Mouse (Mus musculus) CH12.LX (cell line): ENCODE measurements around the gene Tmem178b. TPM values are rescaled to one million over a fixed set of nuclear protein-coding genes. Genes with fewer than 3 reads are reported as not detected.

Experiments
- DNase-seq: peaks from one replicate; pipeline ENCODE4 v3.0.0-alpha.2; 2013; ENCODE audit errors: extremely low read depth
- H3K27ac ChIP-seq: 2 replicates; pipeline ENCODE4 v1.5.1; 2012; ENCODE audit warnings: low read depth, mild to moderate bottlenecking, control low read depth, moderate library complexity; ENCODE audit not compliant: insufficient read depth
- H3K27me3 ChIP-seq: replicated peaks from 2 replicates; pipeline ENCODE3; 2012; ENCODE audit warnings: inconsistent platforms
- H3K36me3 ChIP-seq, 2 experiments: replicated peaks in 1 of 2; 2 replicates each; pipeline versions ENCODE3 to v1.6.1; 2012; ENCODE audit warnings: inconsistent platforms in 1 of 2, low read length in 1 of 2, mild to moderate bottlenecking in 1 of 2, mixed read lengths in 1 of 2, moderate library complexity in 1 of 2; ENCODE audit not compliant: control insufficient read depth in 1 of 2, insufficient read depth in 1 of 2
- H3K4me1 ChIP-seq, 2 experiments: 2 replicates each; pipeline ENCODE4 v1.6.1; 2012; ENCODE audit warnings: inconsistent platforms in 1 of 2, moderate library complexity in 1 of 2; ENCODE audit not compliant: insufficient read depth in 2 of 2, control insufficient read depth in 1 of 2
- H3K4me2 ChIP-seq: 2 replicates; pipeline ENCODE4 v1.6.1; 2012; ENCODE audit warnings: low read depth, mild to moderate bottlenecking, control low read depth; ENCODE audit not compliant: poor library complexity, insufficient read depth, severe bottlenecking
- H3K4me3 ChIP-seq, 3 experiments: fragments of 150-350 bp in 1 of 3; sonication (generic) in 1 of 3; replicated peaks in 1 of 3; 2 replicates each; pipeline versions ENCODE3 to v1.5.1; 2011 to 2012; ENCODE audit warnings: low read depth in 2 of 3, low read length in 2 of 3, mild to moderate bottlenecking in 2 of 3, moderate library complexity in 2 of 3, control low read depth in 1 of 3, improper control_type of control experiment in 1 of 3, inconsistent platforms in 1 of 3, mixed read lengths in 1 of 3; ENCODE audit not compliant: poor library complexity in 1 of 3
- H3K79me2 ChIP-seq: replicated peaks from 2 replicates; pipeline ENCODE4 v1.6.1; 2012; ENCODE audit warnings: mild to moderate bottlenecking, moderate library complexity; ENCODE audit not compliant: control insufficient read depth, poor library complexity, insufficient read depth, severe bottlenecking; ENCODE audit errors: extremely low read depth
- H3K9ac ChIP-seq: 2 replicates; pipeline ENCODE4 v1.6.1; 2012; ENCODE audit warnings: low read depth, mild to moderate bottlenecking, control low read depth, moderate library complexity; ENCODE audit not compliant: insufficient read depth
- H3K9me3 ChIP-seq: replicated peaks from 2 replicates; pipeline ENCODE3; 2012; ENCODE audit warnings: low read length, inconsistent platforms, mixed read lengths
- BHLHE40 ChIP-seq: IDR thresholded peaks from 2 replicates; pipeline ENCODE4 v1.6.1; 2011; ENCODE audit warnings: mild to moderate bottlenecking, low read depth, low read length, improper control_type of control experiment
- CHD1 ChIP-seq: IDR thresholded peaks from 2 replicates; pipeline ENCODE4 v1.6.1; 2012; ENCODE audit warnings: low read depth, low read length, improper control_type of control experiment, inconsistent platforms
- CHD2 ChIP-seq: IDR thresholded peaks from 2 replicates; pipeline ENCODE4 v1.6.1; 2011; ENCODE audit warnings: low read length, improper control_type of control experiment
- CTCF ChIP-seq, 2 experiments: IDR thresholded peaks in 1 of 2; conservative IDR thresholded peaks in 1 of 2; 2 replicates each; pipeline ENCODE4 v1.5.1; 2011 to 2012; ENCODE audit warnings: low read depth in 2 of 2, low read length in 2 of 2, improper control_type of control experiment in 1 of 2, inconsistent platforms in 1 of 2, mild to moderate bottlenecking in 1 of 2, moderate library complexity in 1 of 2
- E2F4 ChIP-seq: IDR thresholded peaks from 2 replicates; pipeline ENCODE4 v1.6.1; 2011; ENCODE audit warnings: low read depth, low read length, improper control_type of control experiment; ENCODE audit not compliant: insufficient replicate concordance
- ELF1 ChIP-seq: IDR thresholded peaks from 2 replicates; pipeline ENCODE4 v1.6.1; 2014; ENCODE audit warnings: low read depth, mild to moderate bottlenecking, inconsistent platforms, low read length, improper control_type of control experiment
- HCFC1 ChIP-seq: IDR thresholded peaks from 2 replicates; pipeline ENCODE4 v1.6.1; 2012; ENCODE audit warnings: low read depth, mild to moderate bottlenecking, inconsistent platforms, low read length, improper control_type of control experiment
- JUN ChIP-seq: IDR thresholded peaks from 2 replicates; pipeline ENCODE4 v1.6.1; 2011; ENCODE audit warnings: low read depth, mild to moderate bottlenecking, low read length, improper control_type of control experiment, moderate library complexity; ENCODE audit not compliant: insufficient read depth
- MAX ChIP-seq: IDR thresholded peaks from 2 replicates; pipeline ENCODE4 v1.6.1; 2011; ENCODE audit warnings: low read length, improper control_type of control experiment
- MXI1 ChIP-seq: IDR thresholded peaks from 2 replicates; pipeline ENCODE4 v1.6.1; 2011; ENCODE audit warnings: mild to moderate bottlenecking, low read depth, low read length, improper control_type of control experiment
- NELFE ChIP-seq: IDR thresholded peaks from 2 replicates; pipeline ENCODE4 v1.6.1; 2011; ENCODE audit warnings: low read depth, low read length, improper control_type of control experiment
- PAX5 ChIP-seq: IDR thresholded peaks from 2 replicates; pipeline ENCODE4 v1.6.1; 2012; ENCODE audit warnings: low read length, inconsistent platforms, mixed read lengths
- SMC3 ChIP-seq: IDR thresholded peaks from 2 replicates; pipeline ENCODE4 v1.6.1; 2011; ENCODE audit warnings: low read depth, low read length, improper control_type of control experiment
- TBP ChIP-seq: conservative IDR thresholded peaks from 2 replicates; pipeline ENCODE4 v1.6.1; 2011; ENCODE audit warnings: low read depth, low read length, improper control_type of control experiment
- TCF12 ChIP-seq: IDR thresholded peaks from 2 replicates; pipeline ENCODE4 v1.6.1; 2014; ENCODE audit warnings: low read depth, mild to moderate bottlenecking, inconsistent platforms, low read length, improper control_type of control experiment
- USF2 ChIP-seq: conservative IDR thresholded peaks from 2 replicates; pipeline ENCODE4 v1.6.1; 2011; ENCODE audit warnings: low read depth, low read length, improper control_type of control experiment
- ZC3H11A ChIP-seq: IDR thresholded peaks from 2 replicates; pipeline ENCODE4 v1.6.1; 2012; ENCODE audit warnings: low read depth, mild to moderate bottlenecking, inconsistent platforms, low read length, improper control_type of control experiment
- ZNF384 ChIP-seq: IDR thresholded peaks from 2 replicates; pipeline ENCODE4 v1.6.1; 2012; ENCODE audit warnings: low read depth, low read length, improper control_type of control experiment, inconsistent platforms
- dilution Hi-C: fragments of 300-500 bp; cut with MboI; formaldehyde crosslinking; loops from 2 replicates; pipeline ENCODE4 v1.14.3; 2020; ENCODE audit warnings: low sequenced_read_pairs; ENCODE audit not compliant: extremely low pct_unique_long_range_greater_than_20kb, extremely low pct_ligation_motif_present
- in situ Hi-C: fragments of 300-500 bp; cut with MboI; formaldehyde crosslinking; loops from 3 replicates; pipeline ENCODE4 v1.14.3; 2019; ENCODE audit warnings: low sequenced_read_pairs, low pct_ligation_motif_present, low pct_unique_long_range_greater_than_20kb, mixed read lengths
- polyA plus RNA-seq: library from polyadenylated mRNA; unstranded; fragments of >175 nt; gene quantifications from 2 replicates; pipeline ENCODE4 v1.2.1, GENCODE M21; 2012; ENCODE audit warnings: low read depth; ENCODE audit not compliant: insufficient read length
- total RNA-seq, 2 experiments: library from RNA; depleted of rRNA; stranded (reverse); fragments of 300-350 nt in 1 of 2; fragments of >200 nt in 1 of 2; gene quantifications; 2 replicates each; pipeline ENCODE4 v1.2.3; 2012 to 2014

Tmem178b gene
- total and polyA plus RNA-seq, 3 experiments = not detected

DNA sequence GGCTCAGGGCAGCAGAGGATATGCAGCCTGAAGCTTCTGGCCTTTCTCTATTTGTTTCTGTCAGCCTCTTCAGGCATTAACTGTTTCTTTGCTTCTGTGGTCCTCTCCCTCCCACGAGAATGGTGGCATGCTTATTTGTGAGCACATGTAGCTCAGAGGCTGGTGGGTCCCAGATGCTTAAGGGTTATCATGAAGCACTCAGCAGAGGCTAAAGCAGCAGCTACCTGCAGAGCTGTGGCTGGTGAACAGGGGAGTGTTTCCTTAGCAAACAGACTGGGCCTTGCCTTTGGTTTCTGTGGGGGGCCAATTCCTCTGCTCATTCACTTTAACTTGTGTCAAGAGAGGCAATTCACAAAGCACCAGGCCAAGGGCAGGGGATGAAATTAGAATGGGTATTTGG, 203.0 kb downstream of the Tmem178b start:
- peaks cover 0 to 5% of the 10 kb centered on the region in 2 experiments; a peak in 2 of 4 replicates for H3K4me1 ChIP-seq
- no peak for DNase-seq
- H3K36me3 ChIP-seq = no peaks in the 10 kb centered on the region
- H3K79me2 ChIP-seq = no peaks in the 10 kb centered on the region
- TF ChIP-seq PAX5 (no peak), TBP (no peak)
- TF ChIP-seq, all 38 proteins: peak for 0
- in situ Hi-C loops (no loop called here), dilution Hi-C loops (no loop called here)
- no peak overlapping the region for H3K9ac ChIP-seq
- H3K4me2 ChIP-seq = no peak overlapping the region
- H3K9me3 ChIP-seq = no peaks in the 10 kb centered on the region
- no peak overlapping the region for H3K27ac ChIP-seq
- no peak overlapping the region for H3K4me3 ChIP-seq
- H3K27me3 ChIP-seq = peaks cover 2% of the 10 kb centered on the region

DNA sequence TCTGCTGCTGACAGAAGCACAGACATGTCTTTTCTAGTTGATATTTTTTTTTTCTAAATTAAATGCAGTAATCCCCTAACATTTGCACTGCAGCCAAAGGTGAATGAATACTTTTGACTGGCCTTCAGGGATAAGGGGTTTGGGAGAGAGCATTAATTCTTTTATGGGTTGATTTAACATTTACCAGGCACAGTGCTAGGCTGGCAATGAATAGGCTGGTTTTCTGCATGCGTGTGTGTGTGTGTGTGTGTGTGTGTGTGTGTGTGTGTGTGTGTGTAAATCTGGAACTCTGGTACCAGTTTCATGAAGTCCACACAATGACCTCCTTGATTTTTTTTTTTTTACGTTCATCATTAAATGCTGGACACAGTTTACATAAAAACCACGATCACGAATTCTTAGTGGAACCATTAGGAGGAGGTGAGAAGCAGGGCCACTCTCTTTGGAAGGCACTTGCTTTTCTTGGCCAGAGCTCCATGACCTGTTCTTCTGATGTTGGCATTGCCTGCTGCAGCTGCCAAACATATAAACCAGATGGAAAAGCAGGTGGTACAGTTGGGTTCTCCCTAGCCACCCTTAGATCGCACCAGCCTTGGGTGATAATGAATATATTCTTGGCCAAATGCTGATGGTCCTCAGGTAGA, 203.7 kb downstream of the Tmem178b start:
- H3K9me3 ChIP-seq = no peaks in the 10 kb centered on the region
- peaks cover 0 to 4% of the 10 kb centered on the region in 2 experiments; a peak in 1 of 4 replicates for H3K4me1 ChIP-seq
- dilution Hi-C loops (no loop called here), in situ Hi-C loops (no loop called here)
- H3K79me2 ChIP-seq = no peaks in the 10 kb centered on the region
- H3K4me2 ChIP-seq = no peak overlapping the region
- no peaks in the 10 kb centered on the region for H3K36me3 ChIP-seq
- no peak overlapping the region for H3K27ac ChIP-seq
- TF ChIP-seq CHD2 = no peak
- no peak overlapping the region for H3K4me3 ChIP-seq
- H3K27me3 ChIP-seq = peaks cover 4% of the 10 kb centered on the region
- no peak overlapping the region for H3K9ac ChIP-seq
- DNase-seq = no peak

DNA sequence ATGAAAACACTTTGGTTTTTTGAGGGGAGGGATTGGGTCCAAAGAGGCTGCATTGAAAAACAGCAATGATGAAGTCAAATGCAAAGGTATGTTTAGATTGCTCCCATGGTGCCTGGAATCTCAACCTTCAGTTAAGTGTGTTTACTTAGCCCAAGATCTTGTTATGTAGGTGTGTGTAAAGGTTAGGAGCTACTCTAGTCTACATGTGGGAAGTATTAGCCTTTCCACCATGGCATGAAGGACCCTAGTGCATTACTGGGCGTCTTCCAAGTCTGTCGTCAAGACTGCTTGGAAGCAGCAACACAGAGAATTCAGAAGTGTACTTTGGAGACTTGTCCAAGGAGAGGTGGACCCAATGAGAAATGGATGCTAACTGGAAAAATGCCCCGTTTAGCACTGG, 205.3 kb downstream of the Tmem178b start:
- TF ChIP-seq JUN = no peak
- no peak for TF ChIP-seq NELFE
- no peak for TF ChIP-seq TCF12
- H3K4me2 ChIP-seq = no peak overlapping the region
- H3K27me3 ChIP-seq = peaks cover 7% of the 10 kb centered on the region
- no peak for DNase-seq
- H3K9ac ChIP-seq = no peak overlapping the region
- in situ Hi-C loops = no loop called here
- H3K27ac ChIP-seq = no peak overlapping the region
- no peaks in the 10 kb centered on the region for H3K4me1 ChIP-seq
- H3K36me3 ChIP-seq = no peaks in the 10 kb centered on the region
- no peak overlapping the region for H3K4me3 ChIP-seq
- dilution Hi-C loops = no loop called here
- no peaks in the 10 kb centered on the region for H3K79me2 ChIP-seq
- H3K9me3 ChIP-seq = no peaks in the 10 kb centered on the region

DNA sequence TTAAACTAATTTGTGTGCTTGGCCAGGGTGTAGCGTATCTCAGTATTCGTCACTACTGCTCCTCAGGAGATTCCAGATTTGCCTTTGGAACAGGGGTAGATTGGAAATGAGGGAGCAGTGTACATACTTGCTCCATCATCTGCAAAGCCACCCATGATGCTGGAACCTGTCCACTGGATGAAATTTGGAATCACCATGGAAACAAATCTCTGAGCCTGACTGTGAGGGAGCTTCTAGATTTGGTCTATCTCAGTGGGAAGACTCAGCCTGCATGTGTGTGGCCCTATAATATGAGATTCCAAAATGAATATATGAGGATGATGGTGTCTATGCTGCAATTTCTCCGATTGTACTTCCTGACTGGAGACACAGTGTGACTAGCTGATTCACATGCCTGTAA, 210.7 kb downstream of the Tmem178b start:
- dilution Hi-C loops = no loop called here
- Histone ChIP-seq H3K4me3 (no peak overlapping the region), H3K79me2 (no peaks in the 10 kb centered on the region), H3K4me2 (no peak overlapping the region), H3K4me1 (no peaks in the 10 kb centered on the region), H3K9ac (no peak overlapping the region), H3K36me3 (no peaks in the 10 kb centered on the region), H3K27me3 (peaks cover 5% of the 10 kb centered on the region), H3K9me3 (no peaks in the 10 kb centered on the region), H3K27ac (no peak overlapping the region)
- DNase-seq = no peak
- TF ChIP-seq HCFC1 = no peak
- no peak for TF ChIP-seq MXI1
- no peak for TF ChIP-seq CTCF (conservative IDR thresholded peaks at IDR 0.05 in 1 of 2, IDR thresholded peaks at IDR 0.05 in 1 of 2; ENCODE audit: low read depth in 2 of 2, low read length in 2 of 2)
- no peak for TF ChIP-seq CHD2
- no peak for TF ChIP-seq JUN
- no peak for TF ChIP-seq CHD1
- no peak for TF ChIP-seq E2F4
- TF ChIP-seq MAX = no peak
- no peak for TF ChIP-seq ELF1
- TF ChIP-seq SMC3 = no peak
- no peak for TF ChIP-seq BHLHE40
- no peak for TF ChIP-seq USF2
- no peak for TF ChIP-seq ZC3H11A
- no peak for TF ChIP-seq ZNF384
- in situ Hi-C loops = no loop called here
